Mouse (Mus musculus): ENCODE data around the gene Nsg2. TPM values are rescaled to one million over a fixed set of nuclear protein-coding genes. Genes with fewer than 3 reads are reported as not detected.

Gene Nsg2
- total RNA-seq, 2 experiments from 2014 or later = 0.68 to 1.1 TPM

GRCm38 (mm10) chr11:32011867-32012603 is 11.8 kb downstream of the Nsg2 start:
- DNase-seq = no peak
- intact Hi-C loops (cut with DNase I) = no loop called here

DNA sequence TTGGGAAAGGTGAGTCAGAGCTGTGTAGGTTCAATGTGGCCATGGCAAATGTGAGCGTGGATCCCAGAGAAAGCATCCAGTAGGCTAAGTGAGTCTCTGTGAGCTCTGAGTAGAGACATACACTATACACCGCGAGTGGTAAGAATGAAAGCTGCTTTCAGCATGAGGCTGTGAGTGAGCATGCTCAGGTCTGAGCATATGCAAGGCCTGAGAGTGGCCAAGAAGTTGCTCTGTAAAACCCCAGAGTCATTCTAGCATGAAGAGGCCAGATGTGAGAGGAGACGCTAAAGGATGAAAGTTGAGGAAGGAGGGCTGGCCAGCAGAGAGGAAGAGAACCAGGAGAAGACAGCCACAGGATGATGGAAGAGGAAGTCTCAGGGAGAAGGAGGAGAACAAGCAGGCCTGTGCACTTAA is 12.8 kb downstream of the Nsg2 start:
- DNase-seq = no peak
- intact Hi-C loops (cut with DNase I) = no loop called here

- intact Hi-C loops (cut with DNase I) = no loop called here
- no peak for DNase-seq
These were observed 13.3 kb downstream of the Nsg2 start for GRCm38 (mm10) chr11:32013561-32013960.

DNA sequence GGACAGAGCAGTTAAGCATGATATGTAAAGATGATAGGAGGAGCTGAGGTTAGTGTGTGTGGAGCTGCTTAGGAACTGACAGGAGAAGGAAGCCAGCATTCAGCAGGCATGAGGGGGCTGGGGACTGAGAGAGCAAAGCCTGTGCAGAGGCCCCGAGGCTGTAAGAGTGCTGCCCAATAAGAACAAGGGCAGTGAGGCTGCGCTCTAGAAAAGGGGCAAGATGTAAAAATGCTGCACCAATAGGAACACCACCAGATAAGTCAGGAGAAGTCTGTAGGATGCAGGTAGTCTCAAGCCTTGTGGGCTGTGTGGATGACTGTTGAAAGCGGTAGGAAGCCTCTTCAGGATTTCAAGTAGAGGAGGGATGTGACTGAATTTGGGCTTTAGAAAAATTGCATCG is 17.9 kb downstream of the Nsg2 start:
- intact Hi-C loops (cut with DNase I) = no loop called here
- no peak for DNase-seq

DNA sequence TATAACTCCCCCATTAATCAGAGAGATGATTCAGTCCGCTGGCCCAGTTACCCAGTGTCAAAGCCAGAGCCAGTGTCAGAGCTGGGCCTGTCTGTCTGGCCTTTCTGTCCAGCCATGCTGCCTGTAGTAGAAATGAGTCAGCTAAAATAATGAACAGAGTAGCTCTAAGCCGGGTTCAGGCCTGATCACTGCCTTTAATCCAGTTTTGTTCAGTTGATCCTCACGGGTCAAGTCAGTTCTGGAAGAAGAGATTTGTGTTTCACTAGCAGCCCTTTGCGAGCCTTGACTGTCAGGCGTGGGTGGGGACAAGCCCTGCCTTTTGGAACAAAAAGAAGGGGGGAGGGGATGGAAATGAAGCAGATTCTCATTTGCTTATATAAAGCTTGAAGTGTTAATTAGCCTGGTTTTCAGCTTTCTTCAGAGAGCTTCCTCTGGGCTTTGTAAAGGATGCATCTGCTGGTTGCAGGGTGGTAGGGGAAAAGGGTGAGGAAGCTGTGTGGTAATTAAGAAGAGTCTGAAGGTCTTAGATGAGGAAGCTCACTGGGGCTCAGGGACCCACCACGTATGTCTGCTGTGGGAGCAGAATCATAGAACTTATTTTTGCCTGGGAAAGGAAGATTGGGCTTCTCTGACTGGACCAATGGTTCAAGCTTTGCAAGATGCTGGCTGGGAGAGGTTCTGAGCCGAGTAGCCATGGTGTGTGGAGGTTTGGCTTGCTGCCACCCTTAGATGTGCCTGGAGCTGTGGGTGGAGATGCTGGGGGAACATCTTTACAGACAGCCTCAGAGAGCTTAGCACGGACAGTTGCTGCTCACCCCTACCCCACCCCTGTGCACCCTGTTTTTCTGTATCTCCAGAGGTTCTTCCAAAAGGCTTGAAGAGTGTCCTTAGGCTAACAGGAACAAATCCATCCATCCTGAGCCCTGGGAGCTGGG is 20.0 kb downstream of the Nsg2 start:
- intact Hi-C loops (cut with DNase I) = no loop called here
- peak in 1 of 2 experiments; percentile 24 for DNase-seq

GRCm38 (mm10) chr11:32026634-32027033 is 26.4 kb downstream of the Nsg2 start:
- DNase-seq = no peak
- intact Hi-C loops (cut with DNase I) = no loop called here

DNA sequence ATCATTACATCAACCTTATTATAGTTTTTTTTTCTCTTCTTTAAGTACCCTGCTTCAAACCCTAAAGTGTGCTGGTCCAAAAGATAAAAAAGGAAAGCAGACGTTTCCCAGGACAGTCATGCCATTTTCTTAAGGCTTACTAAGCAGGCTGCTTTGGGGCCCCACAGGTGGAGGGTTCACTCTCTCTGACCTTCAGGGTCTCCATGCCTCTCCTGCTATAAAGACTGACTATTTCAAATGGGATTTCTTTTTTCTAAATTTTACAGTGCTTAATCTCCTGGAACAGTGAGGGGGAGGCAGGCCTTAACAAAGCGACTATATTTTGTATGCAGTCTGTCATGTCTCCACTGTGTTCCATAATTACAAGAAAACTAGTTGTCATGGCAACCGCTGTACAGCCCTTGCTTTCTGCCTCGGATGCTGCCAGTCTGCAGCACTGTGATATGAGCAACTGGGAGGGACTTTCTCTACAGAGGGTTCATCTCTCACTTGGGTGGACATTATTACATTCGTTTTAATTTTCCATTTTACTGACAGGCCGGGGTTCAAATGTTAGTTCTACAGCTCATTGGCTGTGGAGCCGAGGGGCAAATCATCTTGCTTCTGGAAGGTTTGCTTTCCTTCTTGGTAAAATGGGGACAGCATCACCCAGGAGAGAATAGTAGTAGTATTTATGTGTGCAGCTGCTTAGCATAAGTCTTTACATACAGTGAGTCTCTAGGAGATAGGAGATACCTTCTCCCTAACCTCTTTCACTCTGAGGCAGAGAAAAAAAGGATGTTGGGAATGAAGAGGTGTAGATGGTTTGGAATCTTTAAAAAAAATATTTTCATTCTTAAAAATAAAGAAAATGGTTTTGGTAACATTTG is 27.4 kb downstream of the Nsg2 start:
- DNase-seq = no peak
- intact Hi-C loops (cut with DNase I) = no loop called here

DNA sequence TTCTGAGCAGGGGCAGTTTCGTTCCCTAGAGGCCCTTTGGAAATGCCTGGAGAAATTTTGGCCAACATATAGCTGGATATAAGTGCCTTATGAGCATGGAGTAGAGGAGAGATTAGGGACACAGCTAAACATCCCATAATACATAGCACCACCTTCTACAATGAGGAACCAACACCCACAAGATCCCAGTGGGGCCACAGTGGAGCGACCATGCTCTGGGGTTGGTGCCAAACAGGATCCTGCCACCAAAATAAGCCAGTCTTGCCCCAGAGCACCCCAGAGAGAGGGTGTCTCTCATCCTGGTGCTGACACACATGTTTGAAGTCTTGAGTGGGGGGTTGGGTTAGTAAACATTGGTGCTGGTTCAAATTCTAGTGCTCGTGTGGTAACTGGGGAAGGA is 28.3 kb downstream of the Nsg2 start:
- no peak for DNase-seq
- intact Hi-C loops (cut with DNase I) = no loop called here

- DNase-seq = no peak
- intact Hi-C loops (cut with DNase I) = no loop called here
These were observed 29.1 kb downstream of the Nsg2 start for GRCm38 (mm10) chr11:32029356-32029755.

DNA sequence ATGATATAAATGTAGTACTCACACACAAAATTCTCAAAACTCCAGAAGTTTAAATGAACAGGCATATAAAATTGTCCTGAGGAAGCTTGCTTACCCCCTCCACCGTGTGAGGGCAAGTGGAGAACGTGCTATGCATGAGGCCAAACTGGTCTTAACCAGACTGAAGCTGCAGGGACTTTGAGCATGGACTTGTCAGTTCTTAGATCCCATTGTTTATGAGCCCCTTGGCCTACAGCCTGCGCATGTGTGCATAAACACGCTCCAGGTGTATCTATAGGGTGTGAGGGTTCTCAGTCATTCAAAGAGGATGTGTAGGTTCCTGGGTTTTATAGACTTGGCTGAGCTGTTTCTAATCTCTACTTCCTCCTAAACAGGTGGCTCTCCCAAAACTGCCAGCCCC is 31.1 kb downstream of the Nsg2 start:
- DNase-seq = no peak
- intact Hi-C loops (cut with DNase I) = no loop called here

- no peak for DNase-seq
- intact Hi-C loops (cut with DNase I) = no loop called here
These were observed 31.8 kb downstream of the Nsg2 start for GRCm38 (mm10) chr11:32032053-32032452.

GRCm38 (mm10) chr11:32035831-32036230 is 35.6 kb downstream of the Nsg2 start:
- DNase-seq = no peak
- intact Hi-C loops (cut with DNase I) = no loop called here

- DNase-seq = no peak
- intact Hi-C loops (cut with DNase I) = no loop called here
These were observed 39.4 kb downstream of the Nsg2 start for GRCm38 (mm10) chr11:32039656-32040055.

GRCm38 (mm10) chr11:32057389-32057788 is 57.1 kb downstream of the Nsg2 start:
- intact Hi-C loops (cut with DNase I) = no loop called here
- DNase-seq = no peak

DNA sequence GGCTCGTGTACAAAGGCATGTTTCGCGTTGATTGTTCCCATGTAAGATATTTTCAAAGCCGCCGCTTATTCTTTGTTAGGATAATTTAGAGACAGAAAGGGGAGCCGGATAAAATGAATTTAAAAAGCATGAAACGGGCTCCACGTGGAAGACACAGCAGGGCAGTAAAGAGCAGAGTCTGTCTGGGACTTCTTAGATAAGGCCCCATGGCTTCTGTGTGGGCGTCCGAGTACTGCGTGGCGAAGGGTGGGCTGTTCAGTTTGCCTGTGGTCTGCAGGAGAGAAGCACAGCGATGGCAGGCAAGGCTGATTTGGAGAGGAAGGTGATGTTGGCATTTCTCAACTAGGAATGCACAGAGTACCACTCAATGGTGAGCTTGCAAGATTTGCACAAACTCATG is 57.6 kb downstream of the Nsg2 start:
- DNase-seq = no peak
- intact Hi-C loops (cut with DNase I) = no loop called here

GRCm38 (mm10) chr11:32061020-32061419 is 60.8 kb downstream of the Nsg2 start:
- no peak for DNase-seq
- intact Hi-C loops (cut with DNase I) = no loop called here

DNA sequence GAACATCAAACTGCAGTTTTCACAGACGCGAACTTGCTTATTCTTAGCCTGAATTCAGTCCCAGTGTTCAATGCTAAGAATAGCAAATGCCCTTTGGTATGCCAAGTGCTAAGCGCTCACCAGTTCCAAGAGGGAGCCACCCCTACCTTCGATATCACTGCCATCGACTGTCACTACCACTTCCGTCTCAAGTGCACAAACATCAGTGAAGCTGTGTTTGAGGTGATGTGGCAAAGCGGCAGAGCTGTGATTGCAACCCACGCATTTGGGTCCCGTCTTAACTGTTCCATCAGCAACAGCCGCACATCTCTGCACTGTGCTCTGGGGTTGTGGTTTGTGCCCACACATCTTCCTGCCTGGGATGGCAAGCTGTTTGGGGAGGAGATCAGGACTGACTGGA is 61.6 kb downstream of the Nsg2 start:
- intact Hi-C loops (cut with DNase I) = no loop called here
- DNase-seq = peak in 1 of 2 experiments; percentile 2

DNA sequence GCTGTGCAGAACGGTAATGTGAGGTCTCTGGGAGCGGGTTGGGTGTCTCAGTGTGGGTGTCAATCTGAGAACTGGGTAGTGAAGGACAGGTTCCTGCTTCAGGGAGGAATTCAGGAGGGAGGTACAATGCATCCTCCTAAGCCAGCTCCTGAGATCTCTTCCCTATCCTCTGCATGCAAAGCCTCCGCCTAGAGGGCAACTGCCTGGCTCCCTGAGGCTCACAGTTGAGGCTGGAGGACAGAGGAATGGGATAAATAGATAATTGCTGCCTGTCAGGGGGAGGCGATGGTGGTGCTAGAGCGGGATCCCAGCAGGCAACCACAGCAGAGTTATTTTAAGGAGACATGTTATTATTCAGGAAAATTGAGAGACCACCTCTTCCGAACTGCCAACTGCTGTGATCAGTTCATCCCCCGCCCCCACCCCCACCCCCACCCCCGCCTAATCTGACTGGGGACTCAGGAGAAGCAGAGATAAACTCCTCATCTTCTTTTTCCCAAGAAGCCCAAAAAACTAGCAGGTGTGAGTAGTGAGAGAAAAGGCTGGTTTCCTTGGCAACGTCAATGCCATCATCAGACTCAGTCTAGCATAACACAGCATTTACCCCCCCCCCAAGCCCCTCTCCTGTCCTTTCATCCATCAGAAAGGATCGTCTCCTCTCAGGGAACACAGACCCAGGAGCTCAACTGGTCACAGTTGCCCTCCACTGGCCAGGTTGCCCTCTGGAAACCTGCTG is 63.7 kb downstream of the Nsg2 start:
- DNase-seq = no peak
- intact Hi-C loops (cut with DNase I) = no loop called here

DNA sequence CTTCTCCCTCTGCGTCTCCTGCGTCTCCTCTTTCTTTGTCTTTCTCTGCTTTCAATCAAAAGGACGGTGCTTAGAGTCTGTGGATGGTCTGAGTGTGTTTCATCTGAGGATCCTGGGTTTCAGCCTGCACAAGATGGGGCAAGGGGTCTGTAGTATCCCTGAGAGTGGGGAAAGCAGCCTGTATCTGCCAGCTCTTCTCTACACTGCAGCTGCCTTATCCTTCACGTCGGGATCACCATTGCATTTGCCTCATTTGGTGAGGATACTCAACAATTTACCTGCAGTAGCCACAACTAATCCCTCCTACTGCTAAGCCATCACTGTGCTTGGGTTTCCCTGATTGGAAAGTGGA is 64.2 kb downstream of the Nsg2 start:
- no peak for DNase-seq
- intact Hi-C loops (cut with DNase I) = no loop called here

DNA sequence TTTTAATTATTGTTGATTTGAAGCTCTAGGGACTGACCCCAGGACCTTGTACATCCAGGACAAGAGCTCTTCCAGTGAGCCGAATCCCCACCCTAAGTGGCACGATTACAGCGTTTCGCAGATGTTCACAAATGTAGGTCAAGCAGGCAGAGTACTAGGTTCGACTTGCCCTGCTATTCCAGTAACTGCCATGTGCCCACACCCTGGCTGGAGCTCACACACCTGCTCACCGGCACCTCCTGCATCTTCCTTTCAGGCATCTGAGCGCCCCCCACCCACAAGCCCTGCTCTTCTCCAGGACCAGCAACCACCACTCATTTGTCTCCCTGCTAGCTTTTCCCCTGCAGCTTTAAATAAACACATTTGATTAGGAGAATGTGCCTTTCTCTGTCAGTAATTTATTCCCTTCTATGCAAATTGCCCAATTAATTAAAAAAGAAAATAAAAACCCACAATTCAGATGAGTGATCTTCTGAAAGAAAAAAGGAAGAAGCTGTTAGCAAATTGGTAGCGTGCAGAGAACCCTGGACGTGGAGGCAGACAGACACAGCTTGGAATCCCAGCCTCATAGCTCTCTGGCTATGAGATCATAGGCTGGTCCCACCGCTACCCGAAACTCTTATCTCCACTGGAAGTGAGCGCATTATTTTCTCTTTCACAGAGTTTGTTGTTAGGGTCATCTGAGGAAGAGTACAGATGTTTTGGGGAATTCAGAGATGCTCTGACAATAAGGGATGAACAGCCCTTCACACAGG is 68.7 kb downstream of the Nsg2 start:
- intact Hi-C loops (cut with DNase I) = no loop called here

More for the DNA sequence above, 68.7 kb downstream of the Nsg2 start:
- DNase-seq = no peak
